Mouse (Mus musculus) kidney, postnatal 0 days (tissue): ENCODE results near the gene Ywhaq. TPM values are rescaled to one million over a fixed set of nuclear protein-coding genes. Genes with fewer than 3 reads are reported as not detected.

Experiments used
- ATAC-seq: fragments of 200-750 bp; cut with Nextera tagmentation; replicated peaks from 2 replicates; pipeline ENCODE4 v1.8.0; 2017; ENCODE audit warnings: low read depth, moderate number of reproducible peaks, moderate TSS enrichment, moderate library complexity; ENCODE audit not compliant: low FRiP score
- DNase-seq: peaks from one replicate; pipeline ENCODE4 v3.0.0-alpha.2; 2016; ENCODE audit warnings: low spot score
- H3K27ac ChIP-seq: fragments of 300-500 bp; sonication (generic); 2 replicates; pipeline ENCODE4 v1.5.1; 2014; ENCODE audit warnings: mild to moderate bottlenecking
- H3K27me3 ChIP-seq: fragments of 300-500 bp; sonication (generic); 2 replicates; pipeline ENCODE4 v1.6.1; 2014; ENCODE audit warnings: low read length, mixed read lengths; ENCODE audit not compliant: insufficient read depth
- H3K36me3 ChIP-seq: fragments of 300-500 bp; sonication (generic); 2 replicates; pipeline ENCODE4 v1.6.1; 2014; ENCODE audit warnings: low read length, mixed read lengths; ENCODE audit not compliant: insufficient read depth
- H3K4me1 ChIP-seq: fragments of 300-500 bp; sonication (generic); replicated peaks from 2 replicates; pipeline ENCODE4 v1.6.1; 2014; ENCODE audit warnings: antibody characterized with exemption, low read length, mixed read lengths; ENCODE audit not compliant: insufficient read depth
- H3K4me2 ChIP-seq: fragments of 300-500 bp; sonication (generic); 2 replicates; pipeline ENCODE4 v1.6.1; 2014; ENCODE audit warnings: mild to moderate bottlenecking, low read length, moderate library complexity, mixed read lengths
- H3K4me3 ChIP-seq: fragments of 300-500 bp; sonication (generic); replicated peaks from 2 replicates; pipeline ENCODE4 v1.5.1; 2014; ENCODE audit warnings: low read depth, low read length
- H3K9ac ChIP-seq: fragments of 300-500 bp; sonication (generic); 2 replicates; pipeline ENCODE4 v1.6.1; 2014; ENCODE audit warnings: low read depth, low read length
- H3K9me3 ChIP-seq: fragments of 300-500 bp; sonication (generic); replicated peaks from 2 replicates; pipeline ENCODE4 v1.6.1; 2016; ENCODE audit warnings: low read length, inconsistent platforms, mixed read lengths
- CTCF ChIP-seq: IDR thresholded peaks from 2 replicates; pipeline ENCODE4 v1.5.1; 2016; ENCODE audit warnings: antibody characterized with exemption, low read depth, mild to moderate bottlenecking, moderate library complexity
- WGBS: fragments of 180-500 bp; shearing (Covaris S2); extraction: QIAGEN DNeasy Blood & Tissue Kit; methylation state at CpG from one replicate; pipeline ENCODE4 v1.1.7; 2014; 5-methylcytosine and 5-hydroxymethylcytosine counted together
- polyA plus RNA-seq: library from polyadenylated mRNA; unstranded; fragments of >200 nt; fragmentation: Nextera tagmentation; extraction: Ambion mirVana; gene quantifications from 2 replicates; pipeline ENCODE4 v1.2.1, GENCODE M21; 2015

Gene Ywhaq
- polyA plus RNA-seq, result 621 and 692 TPM in 2 replicates

DNA sequence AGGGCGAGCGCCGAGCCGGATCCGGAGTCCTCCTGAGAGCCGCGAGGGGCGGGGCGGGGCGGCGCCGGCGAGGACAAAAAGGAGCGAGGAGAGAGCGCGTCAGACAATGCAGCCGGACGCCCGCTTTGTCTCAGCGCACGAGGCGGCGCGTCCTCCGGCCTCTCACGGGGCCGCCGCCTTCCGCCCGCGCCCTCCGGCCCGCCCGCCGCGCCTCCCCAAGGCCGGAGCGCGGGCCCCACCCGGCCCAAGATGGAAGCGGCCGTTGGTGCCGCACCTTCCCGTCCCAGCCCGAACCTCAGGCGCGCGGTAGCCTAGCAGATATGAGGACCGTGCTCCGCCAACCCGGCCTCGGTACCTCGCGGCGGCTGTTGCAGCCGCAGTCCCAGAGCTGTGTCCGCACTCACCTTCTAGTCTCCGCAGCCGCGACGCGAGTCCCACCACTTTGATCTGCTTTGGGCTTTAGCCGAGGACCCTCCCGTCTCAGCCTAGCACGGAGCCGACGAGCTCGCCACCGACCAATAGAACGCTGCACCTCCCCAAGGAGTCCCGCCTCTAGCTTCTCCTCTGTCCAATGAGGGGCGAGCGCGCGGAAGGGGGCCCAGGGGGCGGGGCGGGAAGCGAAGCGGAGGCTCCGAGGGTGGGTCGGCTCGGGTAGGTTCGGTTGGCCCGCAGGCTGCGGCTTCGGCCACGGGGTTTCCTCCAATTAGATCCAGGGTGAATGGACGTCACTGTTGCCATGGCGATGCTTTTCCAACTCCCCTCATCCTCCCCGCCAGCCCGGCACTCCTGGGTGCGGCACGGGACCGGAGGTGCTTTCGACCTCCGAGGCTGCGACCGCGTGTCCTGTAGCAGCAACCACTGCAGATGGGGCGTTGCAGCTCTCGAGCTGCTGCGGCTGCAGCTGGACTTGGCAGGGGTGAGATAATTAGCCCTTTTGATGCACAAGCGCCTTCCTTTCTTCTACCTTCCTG, at the start of gene Ywhaq:
Gene Ywhaq, minus strand, starts transcription at position 538 of the 971 bp plus-strand sequence.
- H3K9ac ChIP-seq, result peak within 1 kb of the TSS; percentile 99
- ATAC-seq (peak; percentile 99), DNase-seq (peak; percentile 99)
- no peaks in the 10 kb centered on the region for H3K9me3 ChIP-seq
- under 1% methylated on average over 89 of the region's 103 CpGs for WGBS
- H3K27ac ChIP-seq, result peak within 1 kb of the TSS; percentile 100
- 0 out of 2 replicates have a peak, but pooled peaks cover 5% of the 10 kb centered on the region for H3K4me1 ChIP-seq
- H3K4me3 ChIP-seq, result peak within 1 kb of the TSS; percentile 94
- H3K36me3 ChIP-seq, result peaks cover 11% of the 10 kb centered on the region; the same call in 1 of the 2 replicates
- H3K27me3 ChIP-seq, result no peaks in the 10 kb centered on the region
- H3K4me2 ChIP-seq, result peak within 1 kb of the TSS; percentile 77
- no peak; the same call in 1 of the 2 replicates for TF ChIP-seq CTCF

DNA sequence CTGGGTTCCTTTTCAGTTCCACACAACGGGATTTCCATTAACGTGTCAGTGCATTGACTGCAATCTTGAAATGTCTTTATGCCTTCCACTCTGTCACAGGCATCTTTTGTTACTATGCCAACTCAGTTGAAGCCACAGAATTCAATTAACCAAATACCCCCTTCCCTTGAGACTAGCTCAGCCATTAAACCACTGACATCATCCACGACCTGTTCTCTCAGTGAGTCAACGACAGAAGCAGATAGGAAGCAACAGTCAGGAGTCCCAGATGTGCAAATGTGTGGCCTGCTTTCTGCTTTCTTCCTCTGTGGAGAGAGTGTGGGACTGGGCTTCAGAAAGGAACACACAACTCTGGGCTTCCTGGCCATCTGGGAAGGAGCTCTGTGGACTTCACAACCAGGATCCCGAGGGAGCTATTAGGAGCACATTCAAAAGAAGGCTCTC, 46.0 kb upstream of the Ywhaq start:
- ATAC-seq (no peak), DNase-seq (no peak)
- no peaks in the 10 kb centered on the region for H3K9me3 ChIP-seq
- H3K27ac ChIP-seq, result no peak overlapping the region
- TF ChIP-seq CTCF, result no peak
- H3K27me3 ChIP-seq, result no peaks in the 10 kb centered on the region
- H3K9ac ChIP-seq, result no peak overlapping the region
- WGBS, result 52% methylated on average over 5 of the region's 5 CpGs
- H3K4me3 ChIP-seq, result no peak overlapping the region
- no peaks in the 10 kb centered on the region for H3K36me3 ChIP-seq
- H3K4me1 ChIP-seq, result no peaks in the 10 kb centered on the region
- no peak overlapping the region for H3K4me2 ChIP-seq

DNA sequence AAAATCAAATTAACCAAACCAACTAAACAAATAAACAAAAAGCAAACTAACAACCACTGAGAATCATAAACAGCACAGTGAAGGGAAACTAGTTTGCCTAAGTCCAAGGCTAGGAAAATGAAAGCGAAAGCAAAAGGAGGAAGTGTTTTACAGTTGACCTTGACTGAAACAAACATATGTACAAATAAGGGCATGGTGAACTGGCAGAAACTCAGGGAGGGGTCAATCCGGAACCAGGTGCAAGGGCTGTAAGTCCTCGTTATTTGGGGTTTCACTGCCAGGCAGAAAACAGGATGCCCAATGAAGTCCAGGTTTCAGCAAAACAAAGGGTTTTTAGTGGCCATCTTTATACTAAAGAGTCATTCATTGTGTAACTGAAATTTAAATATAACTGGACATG, 45.2 kb upstream of the Ywhaq start:
- TF ChIP-seq CTCF, result no peak
- ATAC-seq (no peak), DNase-seq (no peak)
- Histone ChIP-seq H3K27ac (no peak overlapping the region), H3K9ac (no peak overlapping the region), H3K4me2 (no peak overlapping the region), H3K4me1 (no peaks in the 10 kb centered on the region), H3K27me3 (no peaks in the 10 kb centered on the region), H3K36me3 (no peaks in the 10 kb centered on the region), H3K4me3 (no peak overlapping the region), H3K9me3 (no peaks in the 10 kb centered on the region)
- WGBS, result 70% methylated on average over 3 of the region's 3 CpGs

DNA sequence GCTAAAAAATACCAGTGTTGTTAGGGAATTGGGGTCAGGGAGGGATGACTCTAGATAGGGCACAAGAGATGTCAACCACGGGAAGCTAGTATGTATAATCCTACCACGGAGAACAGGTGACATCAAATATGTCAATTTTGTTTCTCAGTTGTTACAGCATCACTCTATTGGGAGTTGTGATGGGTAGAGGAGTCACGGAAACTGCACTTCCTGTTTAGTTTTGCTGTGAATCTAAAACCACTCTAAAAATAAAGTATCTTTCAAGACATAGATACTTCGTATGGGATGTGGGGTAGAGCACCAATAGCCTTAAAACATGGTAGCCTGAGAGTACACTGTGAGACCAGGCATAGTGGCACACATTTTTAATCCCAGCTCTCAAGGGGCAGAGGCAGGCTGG, 42.2 kb upstream of the Ywhaq start:
- Histone ChIP-seq H3K4me1 (no peaks in the 10 kb centered on the region), H3K27ac (no peak overlapping the region), H3K9me3 (no peaks in the 10 kb centered on the region), H3K4me2 (no peak overlapping the region), H3K9ac (no peak overlapping the region), H3K4me3 (no peak overlapping the region), H3K36me3 (no peaks in the 10 kb centered on the region), H3K27me3 (no peaks in the 10 kb centered on the region)
- DNase-seq (no peak), ATAC-seq (no peak)
- 84% methylated on average over 4 of the region's 4 CpGs for WGBS
- TF ChIP-seq CTCF, result no peak

DNA sequence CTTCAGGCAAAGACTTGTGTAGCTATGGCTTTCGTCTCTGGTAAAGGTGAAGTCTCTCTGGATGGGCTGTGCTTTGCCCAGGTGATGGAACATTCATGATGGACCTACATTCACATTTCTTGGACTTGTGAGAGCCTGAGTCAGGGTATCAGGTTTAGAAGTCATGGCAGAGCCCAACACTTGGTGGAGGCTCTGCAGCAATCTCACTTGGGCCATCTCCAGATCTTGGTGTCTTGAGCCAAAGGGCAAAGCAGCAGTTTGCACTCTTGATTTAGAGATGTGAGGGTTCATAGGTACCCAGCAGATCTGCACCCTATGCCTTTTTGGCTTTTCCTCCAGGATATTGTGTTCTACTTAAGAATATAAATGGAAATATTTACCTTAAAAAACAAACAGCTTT, 38.6 kb upstream of the Ywhaq start:
- DNase-seq (no peak), ATAC-seq (no peak)
- WGBS, result 94% methylated on average over 1 of the region's 1 CpGs
- H3K27ac ChIP-seq, result no peak overlapping the region
- H3K4me2 ChIP-seq, result no peak overlapping the region
- H3K36me3 ChIP-seq, result no peaks in the 10 kb centered on the region
- H3K4me3 ChIP-seq, result no peak overlapping the region
- no peaks in the 10 kb centered on the region for H3K4me1 ChIP-seq
- no peak overlapping the region for H3K9ac ChIP-seq
- H3K9me3 ChIP-seq, result no peaks in the 10 kb centered on the region
- no peaks in the 10 kb centered on the region for H3K27me3 ChIP-seq
- TF ChIP-seq CTCF, result no peak

DNA sequence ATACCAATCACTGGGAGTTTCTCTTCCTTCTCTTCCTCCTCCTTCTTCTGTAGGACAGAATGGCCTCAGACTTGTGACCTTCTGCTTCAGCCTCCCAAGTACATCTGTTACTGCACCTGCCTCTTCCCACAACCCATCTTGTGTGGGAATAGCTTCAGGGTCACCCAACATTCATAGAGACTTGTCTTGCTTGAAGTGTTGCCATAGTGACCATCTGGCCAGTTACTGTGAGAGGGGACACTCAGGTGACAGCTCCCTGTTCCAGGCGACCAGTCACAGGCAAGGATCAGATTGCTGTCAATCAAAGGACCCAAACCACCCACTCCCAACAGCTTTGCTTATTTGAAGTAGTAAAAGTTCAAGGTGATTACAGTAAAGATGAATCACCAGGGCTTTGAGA, 34.3 kb upstream of the Ywhaq start:
- Histone ChIP-seq H3K9ac (no peak overlapping the region), H3K9me3 (no peaks in the 10 kb centered on the region), H3K36me3 (no peaks in the 10 kb centered on the region), H3K27me3 (no peaks in the 10 kb centered on the region), H3K27ac (no peak overlapping the region), H3K4me3 (no peak overlapping the region), H3K4me1 (no peaks in the 10 kb centered on the region), H3K4me2 (no peak overlapping the region)
- DNase-seq, result no peak
- TF ChIP-seq CTCF, result no peak
- WGBS, result 10% methylated on average over 1 of the region's 1 CpGs
- peak; percentile 72 for ATAC-seq
